Mouse (Mus musculus) right cerebral cortex, postnatal 36 days (tissue): ENCODE measurements at regions not wholly inside any gene's neighbourhood (a gene's known extent, or its start where the extent isn't known, plus 50 kb on each side); places are given as distances from the start of the nearest gene placed in this dataset.
"Not testable (repeated sequence)": the region's sequence is repeated elsewhere in the genome, so short reads cannot be mapped to it uniquely, and the experiment has no call there.

Experiments
- DNase-seq, 2 experiments: peaks; one replicate each; pipeline ENCODE4 v3.0.0; 2022; ENCODE audit warnings: low spot score in 2 of 2, mixed read lengths in 1 of 2

- DNase-seq: no peak
These were observed 134.4 kb downstream of the Tcp10c start for GRCm38 (mm10) chr17:13488608-13489324.

GRCm38 (mm10) chr17:13492239-13492638, 137.9 kb downstream of the Tcp10c start:
- DNase-seq: not testable (repeated sequence)

GRCm38 (mm10) chr17:13492649-13493277, 138.4 kb downstream of the Tcp10c start:
- DNase-seq: not testable (repeated sequence)

- not testable (repeated sequence) for DNase-seq
These were observed 139.5 kb downstream of the Tcp10c start for GRCm38 (mm10) chr17:13493866-13494265.

- not testable (repeated sequence) for DNase-seq
These were observed 140.1 kb downstream of the Tcp10c start for GRCm38 (mm10) chr17:13494475-13494874.

GRCm38 (mm10) chr17:13504365-13504764, 150.0 kb downstream of the Tcp10c start:
- DNase-seq: not testable (repeated sequence)

GRCm38 (mm10) chr17:13504827-13505268, 150.5 kb downstream of the Tcp10c start:
- DNase-seq: not testable (repeated sequence)

GRCm38 (mm10) chr17:13507397-13508063, 153.2 kb downstream of the Tcp10c start:
- not testable (repeated sequence) for DNase-seq

- DNase-seq: not testable (repeated sequence)
These were observed 165.2 kb downstream of the Tcp10c start for GRCm38 (mm10) chr17:13519409-13520201.

GRCm38 (mm10) chr17:13532579-13532978, 178.2 kb downstream of the Tcp10c start:
- not testable (repeated sequence) for DNase-seq

- DNase-seq: no peak
These were observed 186.3 kb downstream of the Tcp10c start for GRCm38 (mm10) chr17:13540446-13541241.

GRCm38 (mm10) chr17:13541249-13541648, 186.9 kb downstream of the Tcp10c start:
- no peak for DNase-seq

GRCm38 (mm10) chr17:13542261-13542660, 187.9 kb downstream of the Tcp10c start:
- no peak for DNase-seq

- no peak for DNase-seq
These were observed 188.5 kb downstream of the Tcp10c start for GRCm38 (mm10) chr17:13542856-13543255.

- DNase-seq: no peak
These were observed 189.8 kb downstream of the Tcp10c start for GRCm38 (mm10) chr17:13544036-13544795.

GRCm38 (mm10) chr17:13546249-13546648, 191.9 kb downstream of the Tcp10c start:
- DNase-seq: no peak

- peak; percentile 60 to 69 for DNase-seq
These were observed 192.3 kb downstream of the Tcp10c start for GRCm38 (mm10) chr17:13546669-13547085.

GRCm38 (mm10) chr17:13547657-13548360, 193.4 kb downstream of the Tcp10c start:
- DNase-seq: no peak
